Mouse (Mus musculus): Measurements from ENCODE around the gene Mrps34.
"Not testable (repeated sequence)": the region's sequence is repeated elsewhere in the genome, so short reads cannot be mapped to it uniquely, and the experiment has no call there.

The Mrps34 gene

GRCm38 (mm10) chr17:24900014-24900413, 5.1 kb downstream of the Mrps34 start:
- DNase-seq (ENCODE audit: low spot score), result no peak

- DNase-seq (ENCODE audit: low spot score), result no peak
These were observed 7.2 kb downstream of the Mrps34 start for GRCm38 (mm10) chr17:24902124-24902523.

- DNase-seq (ENCODE audit: low spot score), result no peak
These were observed 8.0 kb downstream of the Mrps34 start for GRCm38 (mm10) chr17:24902671-24903474.

GRCm38 (mm10) chr17:24903767-24904166, 8.9 kb downstream of the Mrps34 start:
- no peak for DNase-seq (ENCODE audit: low spot score)

- no peak for DNase-seq (ENCODE audit: low spot score)
These were observed 12.7 kb downstream of the Mrps34 start for GRCm38 (mm10) chr17:24907591-24907990.

- no peak for DNase-seq (ENCODE audit: low spot score)
These were observed 19.1 kb downstream of the Mrps34 start for GRCm38 (mm10) chr17:24913984-24914383.

- no peak for DNase-seq (ENCODE audit: low spot score)
These were observed 28.3 kb downstream of the Mrps34 start for GRCm38 (mm10) chr17:24923246-24923645.

GRCm38 (mm10) chr17:24929506-24929905, 34.6 kb downstream of the Mrps34 start:
- no peak for DNase-seq (ENCODE audit: low spot score)

GRCm38 (mm10) chr17:24932431-24932830, 37.5 kb downstream of the Mrps34 start:
- DNase-seq (ENCODE audit: low spot score), result no peak

- no peak for DNase-seq (ENCODE audit: low spot score)
These were observed 38.2 kb downstream of the Mrps34 start for GRCm38 (mm10) chr17:24933163-24933562.

GRCm38 (mm10) chr17:24934926-24935325, 40.0 kb downstream of the Mrps34 start:
- no peak for DNase-seq (ENCODE audit: low spot score)

- no peak for DNase-seq (ENCODE audit: low spot score)
These were observed 40.8 kb downstream of the Mrps34 start for GRCm38 (mm10) chr17:24935666-24936065.

- peak; percentile 96 for DNase-seq (ENCODE audit: low spot score)
These were observed 41.6 kb downstream of the Mrps34 start, which contains the start of gene Mapk8ip3 for GRCm38 (mm10) chr17:24936259-24937237. TSS of gene Mapk8ip3 (minus strand) at chr17:24936977.

- DNase-seq (ENCODE audit: low spot score), result no peak
These were observed 42.4 kb downstream of the Mrps34 start for GRCm38 (mm10) chr17:24937266-24937665.

GRCm38 (mm10) chr17:24942453-24942852, 47.5 kb downstream of the Mrps34 start:
- DNase-seq (ENCODE audit: low spot score), result peak; percentile 51

GRCm38 (mm10) chr17:24943036-24943435, 48.1 kb downstream of the Mrps34 start:
- DNase-seq (ENCODE audit: low spot score), result no peak

- DNase-seq (ENCODE audit: low spot score), result not testable (repeated sequence)
These were observed 48.7 kb downstream of the Mrps34 start for GRCm38 (mm10) chr17:24943589-24943988.

All from testis, postnatal 10 days (tissue).